Mouse (Mus musculus) embryonic facial prominence, embryonic 14.5 days (tissue): ENCODE measurements around the gene Smarcc2. TPM values are rescaled to one million over a fixed set of nuclear protein-coding genes. Genes with fewer than 3 reads are reported as not detected.
"Not testable (repeated sequence)": the region's sequence is repeated elsewhere in the genome, so short reads cannot be mapped to it uniquely, and the experiment has no call there.

ENCODE experiments used
- ATAC-seq: fragments of 200-750 bp; cut with Nextera tagmentation; 2 replicates; pipeline ENCODE4 v1.8.0; 2017; ENCODE audit warnings: low read depth, moderate number of reproducible peaks, moderate TSS enrichment
- DNase-seq: peaks from one replicate; pipeline ENCODE4 v3.0.0-alpha.2; 2015; ENCODE audit warnings: low spot score
- H3K27ac ChIP-seq: fragments of 300-500 bp; sonication (generic); replicated peaks from 2 replicates; pipeline ENCODE4 v1.5.1; 2014; ENCODE audit warnings: low read depth, mild to moderate bottlenecking, low read length, moderate library complexity
- H3K27me3 ChIP-seq: fragments of 300-500 bp; sonication (generic); replicated peaks from 2 replicates; pipeline ENCODE4 v1.6.1; 2014; ENCODE audit warnings: low read length; ENCODE audit not compliant: control insufficient read depth, insufficient read depth
- H3K36me3 ChIP-seq: fragments of 300-500 bp; sonication (generic); 2 replicates; pipeline ENCODE4 v1.6.1; 2014; ENCODE audit warnings: low read length, mixed read lengths; ENCODE audit not compliant: control insufficient read depth, insufficient read depth
- H3K4me1 ChIP-seq: fragments of 300-500 bp; sonication (generic); 2 replicates; pipeline ENCODE4 v1.6.1; 2014; ENCODE audit warnings: antibody characterized with exemption, low read length; ENCODE audit not compliant: control insufficient read depth, insufficient read depth
- H3K4me2 ChIP-seq: fragments of 300-500 bp; sonication (generic); 2 replicates; pipeline ENCODE4 v1.6.1; 2014; ENCODE audit warnings: low read depth, mild to moderate bottlenecking, low read length, moderate library complexity, mixed read lengths
- H3K4me3 ChIP-seq: fragments of 300-500 bp; sonication (generic); 2 replicates; pipeline ENCODE4 v1.5.1; 2014; ENCODE audit warnings: low read depth, mild to moderate bottlenecking, low read length
- H3K9ac ChIP-seq: fragments of 300-500 bp; sonication (generic); 2 replicates; pipeline ENCODE4 v1.6.1; 2014; ENCODE audit warnings: low read depth, mild to moderate bottlenecking, low read length, moderate library complexity, mixed read lengths
- H3K9me3 ChIP-seq: fragments of 300-500 bp; sonication (generic); 2 replicates; pipeline ENCODE4 v1.6.1; 2016; ENCODE audit warnings: low read length; ENCODE audit not compliant: control insufficient read depth
- WGBS: fragments of 180-500 bp; shearing (Covaris S2); extraction: QIAGEN DNeasy Blood & Tissue Kit; methylation state at CpG from one replicate; pipeline ENCODE4 v1.1.7; 2014; 5-methylcytosine and 5-hydroxymethylcytosine counted together
- polyA plus RNA-seq: library from polyadenylated mRNA; unstranded; fragments of >200 nt; fragmentation: Nextera tagmentation; extraction: Ambion mirVana; gene quantifications from 2 replicates; pipeline ENCODE4 v1.2.1, GENCODE M21; 2014

Gene Smarcc2
- polyA plus RNA-seq, 1 experiment from 2014 or later, result 84.1 TPM

DNA sequence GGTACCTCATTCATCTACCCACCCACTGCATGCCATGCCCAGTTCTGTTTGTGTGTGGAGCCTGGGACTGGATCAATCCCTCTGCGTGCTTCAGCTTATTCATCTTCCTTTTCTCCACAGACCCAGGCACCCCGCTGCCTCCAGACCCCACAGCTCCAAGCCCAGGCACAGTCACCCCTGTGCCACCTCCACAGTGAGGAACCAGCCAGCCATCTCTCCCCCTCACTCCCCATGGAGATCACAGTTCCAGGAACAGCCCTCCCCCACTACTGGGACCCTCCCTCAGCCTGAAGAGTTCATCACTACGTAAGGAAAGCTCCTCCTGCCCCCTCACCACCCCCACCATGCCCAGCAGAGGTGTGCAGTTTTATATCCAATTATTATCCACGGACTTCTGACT, 29.7 kb downstream of the Smarcc2 start:
- Histone ChIP-seq H3K4me1 (peaks cover 12% of the 10 kb centered on the region), H3K4me2 (no peak overlapping the region), H3K9ac (no peak overlapping the region), H3K36me3 (peaks cover 80% of the 10 kb centered on the region), H3K9me3 (no peaks in the 10 kb centered on the region), H3K27me3 (no peaks in the 10 kb centered on the region), H3K27ac (no peak overlapping the region), H3K4me3 (no peak overlapping the region)
- DNase-seq, result no peak
- WGBS, result 79% methylated on average over 4 of the region's 4 CpGs
- ATAC-seq, result no peak

DNA sequence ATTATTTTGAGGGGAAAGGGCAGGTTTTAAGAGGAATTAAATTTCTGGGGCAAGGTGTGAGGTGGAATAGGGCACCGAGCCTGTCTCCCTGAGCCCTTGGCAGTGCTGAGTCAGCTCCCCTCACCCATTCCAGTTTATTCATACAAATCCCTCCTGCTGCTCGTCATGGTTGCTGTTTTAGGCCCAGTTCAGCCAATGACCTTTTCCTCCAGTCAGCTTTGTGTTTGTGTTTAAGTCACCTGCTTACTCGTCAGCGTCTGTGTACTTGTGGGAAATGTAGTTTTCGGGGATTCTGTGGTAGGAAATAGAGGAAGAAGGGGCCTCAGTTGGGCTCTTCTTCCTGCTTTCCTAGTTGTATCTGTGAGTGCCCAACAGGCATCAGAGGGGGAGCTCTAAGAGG, 30.3 kb downstream of the Smarcc2 start:
- peaks cover 12% of the 10 kb centered on the region for H3K4me1 ChIP-seq
- WGBS, result 61% methylated on average over 5 of the region's 5 CpGs
- H3K9me3 ChIP-seq, result no peaks in the 10 kb centered on the region
- H3K36me3 ChIP-seq, result peaks cover 74% of the 10 kb centered on the region
- no peak overlapping the region for H3K4me2 ChIP-seq
- H3K4me3 ChIP-seq, result no peak overlapping the region
- H3K9ac ChIP-seq, result no peak overlapping the region
- ATAC-seq (no peak), DNase-seq (no peak)
- H3K27me3 ChIP-seq, result no peaks in the 10 kb centered on the region
- no peak overlapping the region for H3K27ac ChIP-seq

DNA sequence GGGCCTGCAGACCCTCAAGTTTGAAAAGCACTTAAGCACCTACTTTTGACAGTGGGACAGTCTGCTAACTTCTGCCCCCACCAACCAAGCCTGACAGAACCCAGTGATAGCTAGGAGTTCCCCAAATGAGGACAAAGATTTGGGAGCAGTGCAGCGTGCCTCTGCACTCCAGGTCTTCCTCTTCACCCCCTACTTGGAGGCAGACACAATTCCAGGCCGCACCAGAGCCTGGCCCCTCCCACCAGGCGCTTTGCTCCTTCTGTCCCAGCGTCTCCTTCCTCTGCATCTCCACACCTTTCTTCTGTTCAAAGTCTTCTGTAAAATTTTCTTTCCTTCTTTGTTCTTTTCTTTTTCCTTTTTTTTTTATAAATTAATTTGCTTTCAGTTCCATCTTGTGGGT, 30.7 kb downstream of the Smarcc2 start:
- Histone ChIP-seq H3K9me3 (no peaks in the 10 kb centered on the region), H3K36me3 (peaks cover 69% of the 10 kb centered on the region), H3K4me1 (peaks cover 16% of the 10 kb centered on the region), H3K4me3 (no peak overlapping the region), H3K27me3 (no peaks in the 10 kb centered on the region), H3K9ac (no peak overlapping the region), H3K4me2 (no peak overlapping the region), H3K27ac (0 out of 2 replicates have a peak overlapping the region, but pooled peaks have one; percentile 19)
- ATAC-seq (no peak), DNase-seq (no peak)
- WGBS, result 53% methylated on average over 4 of the region's 4 CpGs

DNA sequence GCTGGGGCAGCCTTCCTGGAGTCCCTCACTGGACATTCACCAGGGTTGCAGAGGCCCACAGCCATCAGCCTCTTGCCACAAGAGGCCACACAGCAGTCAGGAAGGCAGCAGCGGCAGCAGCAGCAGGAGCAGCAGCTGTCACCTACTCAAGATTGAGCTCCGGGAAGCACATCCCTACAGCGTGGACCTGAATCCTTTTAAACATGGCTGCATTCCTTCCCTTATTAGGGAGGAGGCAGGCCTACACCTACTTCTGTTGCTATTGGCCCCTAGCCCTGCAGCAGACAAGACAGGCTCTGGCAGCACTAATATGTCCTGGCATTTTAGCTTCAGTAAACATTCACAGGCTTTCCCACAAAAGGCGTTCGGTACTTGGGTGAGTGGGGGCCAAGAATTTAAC, 31.2 kb downstream of the Smarcc2 start:
- WGBS, result 60% methylated on average over 5 of the region's 5 CpGs
- H3K9ac ChIP-seq, result no peak overlapping the region
- no peak for ATAC-seq
- no peaks in the 10 kb centered on the region for H3K9me3 ChIP-seq
- peak; percentile 60 for DNase-seq
- no peaks in the 10 kb centered on the region for H3K27me3 ChIP-seq
- peaks cover 65% of the 10 kb centered on the region for H3K36me3 ChIP-seq
- H3K4me2 ChIP-seq, result no peak overlapping the region
- 0 out of 2 replicates have a peak overlapping the region, but pooled peaks have one; percentile 19 for H3K27ac ChIP-seq
- peaks cover 21% of the 10 kb centered on the region for H3K4me1 ChIP-seq
- no peak overlapping the region for H3K4me3 ChIP-seq

DNA sequence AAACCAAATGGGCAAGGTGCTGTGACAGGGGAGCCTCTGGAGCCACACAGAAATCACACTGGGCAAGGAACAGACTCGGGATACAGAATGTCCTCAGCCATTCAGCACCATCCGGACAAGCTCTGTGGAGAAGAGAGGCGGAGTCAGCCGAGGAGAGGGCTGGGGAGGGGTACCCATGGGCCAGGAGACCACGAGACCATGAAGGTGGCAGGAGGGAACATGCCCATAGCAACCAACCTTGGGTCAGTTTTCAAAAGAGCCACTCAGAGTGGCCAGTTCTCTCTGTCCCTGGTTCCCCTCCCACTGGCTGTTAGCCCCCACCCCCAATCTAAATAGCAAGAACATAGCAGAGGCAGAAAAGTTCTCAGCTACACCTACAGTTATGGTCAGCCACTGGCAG, 31.9 kb downstream of the Smarcc2 start:
- ATAC-seq (no peak), DNase-seq (no peak)
- no peaks in the 10 kb centered on the region for H3K9me3 ChIP-seq
- no peak overlapping the region for H3K9ac ChIP-seq
- no peaks in the 10 kb centered on the region for H3K27me3 ChIP-seq
- H3K4me2 ChIP-seq, result peak overlapping the region; percentile 90; the same call in 1 of the 2 replicates
- WGBS, result 69% methylated on average over 4 of the region's 5 CpGs
- peaks cover 23% of the 10 kb centered on the region for H3K4me1 ChIP-seq
- H3K36me3 ChIP-seq, result peaks cover 58% of the 10 kb centered on the region
- peak overlapping the region; percentile 52; the same call in 1 of the 2 replicates for H3K27ac ChIP-seq
- no peak overlapping the region for H3K4me3 ChIP-seq

DNA sequence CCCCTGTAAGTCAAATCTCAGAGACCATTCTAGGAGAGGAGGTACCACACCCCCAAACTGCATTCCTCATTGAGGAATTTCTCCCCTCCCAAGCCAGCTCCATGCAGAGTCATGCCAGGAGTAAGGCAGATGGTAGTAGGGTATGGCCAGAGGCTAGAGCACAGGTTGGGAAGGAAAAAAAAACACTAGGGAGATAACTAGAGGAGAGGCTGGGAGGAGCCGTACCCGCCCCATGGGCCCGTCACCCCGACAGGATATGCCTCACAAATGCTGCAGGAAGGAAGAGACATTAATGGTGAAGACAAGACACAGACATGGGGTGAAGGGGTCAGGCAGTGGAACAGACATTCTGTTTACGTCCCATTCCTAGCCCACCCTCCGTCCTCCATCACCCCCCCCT, 32.4 kb downstream of the Smarcc2 start:
- WGBS, result 53% methylated on average over 6 of the region's 6 CpGs
- DNase-seq (no peak), ATAC-seq (no peak)
- Histone ChIP-seq H3K4me3 (peak overlapping the region; percentile 76), H3K4me1 (peaks cover 23% of the 10 kb centered on the region), H3K27me3 (no peaks in the 10 kb centered on the region), H3K27ac (peak overlapping the region; percentile 52; the same call in 1 of the 2 replicates), H3K9me3 (no peaks in the 10 kb centered on the region), H3K4me2 (peak overlapping the region; percentile 90), H3K9ac (0 out of 2 replicates have a peak overlapping the region, but pooled peaks have one; percentile 84), H3K36me3 (peaks cover 52% of the 10 kb centered on the region)

DNA sequence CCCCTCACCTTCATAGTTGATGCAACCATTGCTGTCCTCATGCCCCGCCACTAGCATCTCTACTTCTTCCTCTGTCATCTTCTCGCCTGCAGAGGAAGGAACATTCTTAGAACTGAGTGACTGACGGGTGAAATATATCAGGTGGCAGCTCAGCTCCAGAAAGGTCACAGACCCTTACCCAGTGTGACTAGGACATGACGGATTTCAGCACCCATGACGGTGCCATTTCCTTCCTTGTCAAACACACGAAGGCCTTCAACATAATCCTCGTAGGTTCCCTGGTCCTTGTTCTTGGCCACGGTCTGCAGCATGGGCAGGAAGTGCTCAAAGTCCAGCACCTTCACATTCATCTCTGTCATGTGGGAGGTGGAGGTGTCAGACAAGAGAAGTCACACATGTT, 33.0 kb downstream of the Smarcc2 start:
- H3K4me1 ChIP-seq, result peaks cover 23% of the 10 kb centered on the region
- peak overlapping the region; percentile 90 for H3K4me2 ChIP-seq
- not testable (repeated sequence) for H3K9me3 ChIP-seq, DNase-seq, ATAC-seq, H3K27me3 ChIP-seq
- H3K27ac ChIP-seq, result peak overlapping the region; percentile 99; the same call in 1 of the 2 replicates
- WGBS, result 64% methylated on average over 8 of the region's 8 CpGs
- peak overlapping the region; percentile 84 for H3K9ac ChIP-seq
- H3K4me3 ChIP-seq, result peak overlapping the region; percentile 76
- H3K36me3 ChIP-seq, result peaks cover 48% of the 10 kb centered on the region

DNA sequence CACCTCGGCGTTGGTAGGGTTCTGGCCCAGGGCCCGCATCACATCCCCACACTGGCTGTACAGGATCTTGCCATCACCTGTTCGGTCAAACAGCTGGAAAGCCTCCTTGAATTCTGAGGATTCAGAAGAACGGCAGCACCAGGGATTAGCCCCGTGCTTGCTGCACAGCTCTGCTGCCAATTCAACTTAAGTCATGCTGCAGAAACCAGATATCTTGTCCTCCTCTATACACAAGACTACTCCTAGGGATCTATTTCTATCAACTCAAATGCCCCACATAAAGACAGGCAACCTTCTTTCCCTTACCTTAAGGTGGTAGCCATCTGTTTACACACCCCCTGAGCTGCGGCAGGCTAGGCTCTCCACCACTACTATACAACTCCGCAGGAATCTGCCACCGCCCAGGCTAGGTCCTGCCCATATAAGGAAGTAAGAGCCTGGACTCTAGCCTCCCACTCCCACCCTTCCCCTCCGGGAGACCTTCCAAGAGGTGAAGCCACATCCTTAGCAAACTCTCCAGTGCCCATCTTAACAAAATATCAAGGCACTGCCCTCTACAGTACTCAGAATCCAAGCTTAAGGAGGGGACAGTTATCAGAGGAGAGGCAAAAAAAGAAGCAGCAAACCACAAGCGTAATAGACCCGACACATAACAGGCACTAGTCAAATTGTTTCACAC, 33.7 kb downstream of the Smarcc2 start:
- peak; percentile 59 for ATAC-seq
- 19% methylated on average over 12 of the region's 12 CpGs for WGBS
- H3K4me2 ChIP-seq, result peak overlapping the region; percentile 90

DNA sequence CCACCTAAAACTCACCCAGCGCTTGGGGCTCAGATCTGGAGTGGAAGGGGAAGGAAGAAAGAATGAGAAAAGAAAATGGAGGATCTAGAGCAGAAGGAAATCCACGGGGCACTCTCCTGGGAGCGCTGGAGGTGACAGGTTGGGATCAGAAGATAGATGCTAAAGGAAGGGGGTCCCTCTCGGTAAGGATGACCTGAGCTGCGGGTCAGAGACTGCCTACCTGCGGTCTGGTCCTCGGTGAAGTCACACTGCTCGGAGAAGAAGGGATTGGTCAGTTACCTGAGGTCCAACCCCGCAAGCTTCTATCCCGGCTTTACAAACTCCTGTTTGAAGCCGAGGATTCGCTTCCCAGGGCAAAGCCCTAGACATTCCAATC, 34.3 kb downstream of the Smarcc2 start:
- H3K36me3 ChIP-seq, result peaks cover 36% of the 10 kb centered on the region
- peak overlapping the region; percentile 99 for H3K27ac ChIP-seq
- peak overlapping the region; percentile 90 for H3K4me2 ChIP-seq
- peaks cover 26% of the 10 kb centered on the region for H3K4me1 ChIP-seq
- H3K9ac ChIP-seq, result peak overlapping the region; percentile 84
- DNase-seq (no peak), ATAC-seq (peak; percentile 5)
- H3K9me3 ChIP-seq, result no peaks in the 10 kb centered on the region
- WGBS, result 0% methylated on average over 11 of the region's 12 CpGs
- no peaks in the 10 kb centered on the region for H3K27me3 ChIP-seq
- peak overlapping the region; percentile 76 for H3K4me3 ChIP-seq

More for the DNA sequence above, 33.7 kb downstream of the Smarcc2 start:
- Histone ChIP-seq H3K4me1 (peaks cover 26% of the 10 kb centered on the region), H3K4me3 (peak overlapping the region; percentile 76), H3K27ac (peak overlapping the region; percentile 99), H3K9ac (peak overlapping the region; percentile 84), H3K9me3 (no peaks in the 10 kb centered on the region), H3K27me3 (no peaks in the 10 kb centered on the region), H3K36me3 (peaks cover 41% of the 10 kb centered on the region)
- peak; percentile 88 for DNase-seq
